Mouse (Mus musculus) myocyte (in vitro differentiated cells): Measurements from ENCODE around the gene Gm49776.

Source experiments
- MYOD1 ChIP-seq, 3 experiments: IDR thresholded peaks; one replicate each; pipeline ENCODE4 v1.6.1; 2011; ENCODE audit warnings: control low read depth in 2 of 3, low read depth in 2 of 3, mild to moderate bottlenecking in 2 of 3, moderate library complexity in 1 of 3; ENCODE audit not compliant: insufficient read length in 2 of 3, control insufficient read depth in 1 of 3
- POLR2A ChIP-seq: IDR thresholded peaks from one replicate; pipeline ENCODE4 v1.6.1; 2011; ENCODE audit warnings: low read depth, mild to moderate bottlenecking, control low read depth, moderate library complexity; ENCODE audit not compliant: insufficient read length

DNA sequence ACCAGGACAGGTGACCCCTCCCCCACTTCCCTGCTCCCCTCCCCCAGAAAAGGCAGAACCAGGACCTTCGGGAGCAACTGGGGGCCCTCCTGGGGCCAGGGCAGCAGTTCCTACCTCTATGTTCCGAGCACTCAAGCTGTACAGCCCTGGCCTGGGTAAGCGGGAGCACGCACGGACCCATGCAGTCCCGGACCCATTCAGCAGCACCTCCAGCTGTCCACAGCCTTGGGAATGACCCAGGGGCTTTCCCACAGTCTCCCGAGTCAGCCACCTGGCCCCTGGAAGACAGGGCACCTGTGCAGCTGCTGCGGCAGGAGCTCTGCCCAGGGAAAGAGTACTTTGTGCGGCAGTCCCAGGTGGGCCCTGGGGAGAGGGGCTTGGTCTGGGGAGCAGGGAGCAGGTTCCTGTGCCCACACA is 39.5 kb downstream of the Gm49776 start:
- TF ChIP-seq POLR2A (no peak), MYOD1 (IDR thresholded peaks at IDR 0.05; ENCODE audit: control insufficient read depth in 1 of 3, insufficient read length in 2 of 3, low read depth in 2 of 3) (no peak)
